Mouse (Mus musculus) erythroblast, adult 5-6 weeks (primary cell): ENCODE results near the gene Theg. TPM values are rescaled to one million over a fixed set of nuclear protein-coding genes. Genes with fewer than 3 reads are reported as not detected.

ENCODE experiments used
- ATAC-seq: replicated peaks from 2 replicates; pipeline ENCODE4 v1.8.0; 2016; ENCODE audit warnings: moderate number of reproducible peaks, mild to moderate bottlenecking, moderate TSS enrichment, inconsistent platforms; ENCODE audit not compliant: poor library complexity, low FRiP score, severe bottlenecking
- total RNA-seq, 2 experiments: library from RNA; stranded (forward) in 1 of 2; stranded (reverse) in 1 of 2; fragments of 150-400 nt in 1 of 2; fragments of 200-764, 138-1000 nt in 1 of 2; gene quantifications; 2 replicates each; pipeline versions ENCODE4 v1.2.3 to v1.2.4; 2015 to 2017; ENCODE audit warnings: low replicate concordance in 2 of 2

Gene Theg
- total RNA-seq, 2 experiments from 2014 or later, result not detected

GRCm38 (mm10) chr10:79595590-79595929, 8.4 kb upstream of the Theg start:
- ATAC-seq, result 0 out of 2 replicates have a peak, but pooled peaks have one; percentile 31

GRCm38 (mm10) chr10:79594872-79595589, 7.9 kb upstream of the Theg start:
- peak; percentile 75; the same call in 1 of the 2 replicates for ATAC-seq

GRCm38 (mm10) chr10:79594111-79594510, 7.0 kb upstream of the Theg start:
- no peak for ATAC-seq

- ATAC-seq, result no peak
Observed at GRCm38 (mm10) chr10:79590702-79591101, 3.6 kb upstream of the Theg start.

- no peak for ATAC-seq
Observed at GRCm38 (mm10) chr10:79587752-79588126, 608 bp upstream of the Theg start.

- no peak for ATAC-seq
Observed at GRCm38 (mm10) chr10:79586243-79586642, 888 bp downstream of the Theg start.

- no peak for ATAC-seq
Observed at GRCm38 (mm10) chr10:79585723-79586122, 1.4 kb downstream of the Theg start.

- no peak for ATAC-seq
Observed at GRCm38 (mm10) chr10:79585136-79585535, 2.0 kb downstream of the Theg start.

- ATAC-seq, result no peak
Observed at GRCm38 (mm10) chr10:79584426-79584825, 2.7 kb downstream of the Theg start.

- no peak for ATAC-seq
Observed at GRCm38 (mm10) chr10:79584021-79584420, 3.1 kb downstream of the Theg start.

- ATAC-seq, result no peak
Observed at GRCm38 (mm10) chr10:79581501-79581900, 5.6 kb downstream of the Theg start.

- peak; percentile 70; the same call in 1 of the 2 replicates for ATAC-seq
Observed at GRCm38 (mm10) chr10:79580811-79581210, 6.3 kb downstream of the Theg start.

GRCm38 (mm10) chr10:79580356-79580755, 6.8 kb downstream of the Theg start:
- ATAC-seq, result no peak

GRCm38 (mm10) chr10:79579781-79580180, 7.3 kb downstream of the Theg start:
- no peak for ATAC-seq

- no peak for ATAC-seq
Observed at GRCm38 (mm10) chr10:79578891-79579290, 8.2 kb downstream of the Theg start.

GRCm38 (mm10) chr10:79578276-79578675, 8.9 kb downstream of the Theg start:
- no peak for ATAC-seq

- no peak for ATAC-seq
Observed at GRCm38 (mm10) chr10:79577376-79577775, 9.8 kb downstream of the Theg start.

GRCm38 (mm10) chr10:79575754-79576153, 11.4 kb downstream of the Theg start:
- no peak for ATAC-seq

- no peak for ATAC-seq
Observed at GRCm38 (mm10) chr10:79574796-79575195, 12.3 kb downstream of the Theg start.

- ATAC-seq, result no peak
Observed at GRCm38 (mm10) chr10:79574350-79574749, 12.8 kb downstream of the Theg start.

GRCm38 (mm10) chr10:79573611-79574010, 13.5 kb downstream of the Theg start:
- no peak for ATAC-seq

- no peak for ATAC-seq
Observed at GRCm38 (mm10) chr10:79571314-79571713, 15.8 kb downstream of the Theg start.
